8 mouse cellular contexts compared by ENCODE assay signal in the genomic region with DNA sequence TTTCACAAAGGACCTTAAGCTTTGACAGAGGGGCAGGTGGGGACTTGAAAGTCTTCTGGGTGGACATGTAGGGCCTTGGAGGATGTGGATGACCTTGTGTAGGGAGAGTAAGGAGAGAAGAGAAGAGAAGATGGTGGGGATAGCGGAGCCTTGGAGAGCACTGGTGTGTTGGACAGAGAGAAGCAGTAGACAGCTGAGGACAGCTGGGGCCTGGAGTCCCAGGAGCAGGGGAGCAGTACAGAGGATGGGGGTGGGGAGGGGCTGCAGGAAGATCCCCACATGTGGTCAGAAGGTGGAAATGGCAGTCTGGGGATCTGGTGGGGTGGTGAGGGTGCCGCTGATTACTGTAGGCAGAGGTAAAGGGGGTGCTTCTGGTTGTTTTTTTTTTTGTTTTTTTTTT. TPM values are rescaled to one million over a fixed set of nuclear protein-coding genes. Genes with fewer than 3 reads are reported as not detected.
A peak's percentile ranks its signal among the peaks of the same experiment; 100 is the strongest.
DNase-seq lines count a peak whose midpoint lies in the region; ATAC-seq and TF ChIP-seq lines count a peak whose summit lies in the region.
"Had no signal": no experiment of that assay in that cellular context is flagged by ENCODE, and none has a peak within 500 bp of the region (broad histone marks: within the 10 kb centered on the region; RNA-seq: fewer than 3 reads in every experiment).

No protein-coding gene starts in this region.

- no peaks in the 10 kb centered on the region for H3K27me3 ChIP-seq in lung, embryonic 14.5 days (ENCODE audit: insufficient read depth, low read length)
- no peaks in the 10 kb centered on the region for H3K27me3 ChIP-seq in liver, embryonic 12.5 days (replicated peaks)
- no peaks in the 10 kb centered on the region for H3K27me3 ChIP-seq in stomach, embryonic 14.5 days (ENCODE audit: control insufficient read depth, insufficient read depth, low read length)
- H3K27me3 ChIP-seq: limb, embryonic 13.5 days had no signal

- no peak overlapping the region for H3K27ac ChIP-seq in lung, embryonic 14.5 days (ENCODE audit: low read depth)
- peak overlapping the region; percentile 38 for H3K27ac ChIP-seq in liver, embryonic 12.5 days
- peak overlapping the region; percentile 46; the same call in 1 of the 2 replicates for H3K27ac ChIP-seq in stomach, embryonic 14.5 days (ENCODE audit: low read length)
- H3K27ac ChIP-seq: limb, embryonic 13.5 days had no signal

- DNase-seq in lung, embryonic 14.5 days: no peak
- no peak for DNase-seq in lung, postnatal 36 days
- DNase-seq in heart, postnatal 10 days: peak; percentile 62 to 68
- DNase-seq in urinary bladder, postnatal 10 days (ENCODE audit: low spot score): no peak

- ATAC-seq in lung, embryonic 14.5 days (ENCODE audit: insufficient read depth): no peak
- no peak for ATAC-seq in liver, embryonic 12.5 days
- no peak for ATAC-seq in stomach, embryonic 14.5 days (ENCODE audit: insufficient number of reproducible peaks, insufficient read depth, low FRiP score, low read depth)
- no peak for ATAC-seq in frontal cortex, adult (ENCODE audit: low TSS enrichment)

- TF ChIP-seq CTCF in lung, embryonic 14.5 days (IDR thresholded peaks at IDR 0.05; ENCODE audit: low read depth): no peak

- H3K9ac ChIP-seq in lung, embryonic 14.5 days: no peak overlapping the region
- H3K9ac ChIP-seq in liver, embryonic 12.5 days: no peak overlapping the region
- H3K9ac ChIP-seq in stomach, embryonic 14.5 days (replicated peaks; ENCODE audit: low read depth, low read length): no peak overlapping the region
- H3K9ac ChIP-seq: limb, embryonic 13.5 days had no signal

- WGBS in lung, embryonic 14.5 days: 63% methylated on average over 2 of the region's 2 CpGs
- WGBS in liver, embryonic 12.5 days (ENCODE audit: insufficient replicate concordance): 87% methylated on average over 2 of the region's 2 CpGs
- WGBS in stomach, embryonic 14.5 days: 44% methylated on average over 2 of the region's 2 CpGs

- H3K4me2 ChIP-seq in lung, embryonic 14.5 days: peak overlapping the region; percentile 40
- H3K4me2 ChIP-seq in liver, embryonic 12.5 days: peak overlapping the region; percentile 32; the same call in 1 of the 2 replicates
- H3K4me2 ChIP-seq in stomach, embryonic 14.5 days (replicated peaks; ENCODE audit: low read depth, low read length): peak overlapping the region; percentile 15; the same call in 1 of the 2 replicates
- H3K4me2 ChIP-seq: limb, embryonic 13.5 days had no signal

- intact Hi-C loops in heart, postnatal 10 days (cut with DNase I): no loop called here

- peaks cover 42% of the 10 kb centered on the region for H3K4me1 ChIP-seq in lung, embryonic 14.5 days (ENCODE audit: insufficient read depth)
- peaks cover 88% of the 10 kb centered on the region for H3K4me1 ChIP-seq in liver, embryonic 12.5 days
- H3K4me1 ChIP-seq in stomach, embryonic 14.5 days (ENCODE audit: control insufficient read depth, insufficient read depth, low read length): peaks cover 47% of the 10 kb centered on the region

- H3K36me3 ChIP-seq in lung, embryonic 14.5 days (ENCODE audit: insufficient read depth): peaks cover 9% of the 10 kb centered on the region; the same call in 1 of the 2 replicates
- H3K36me3 ChIP-seq in liver, embryonic 12.5 days: peaks cover 33% of the 10 kb centered on the region
- no peaks in the 10 kb centered on the region for H3K36me3 ChIP-seq in stomach, embryonic 14.5 days (ENCODE audit: control insufficient read depth, insufficient read depth, low read length)
- H3K36me3 ChIP-seq: limb, embryonic 13.5 days had no signal

- no peaks in the 10 kb centered on the region for H3K9me3 ChIP-seq in lung, embryonic 14.5 days (ENCODE audit: low read depth, low read length)
- no peaks in the 10 kb centered on the region for H3K9me3 ChIP-seq in liver, embryonic 12.5 days (replicated peaks)
- H3K9me3 ChIP-seq in stomach, embryonic 14.5 days (ENCODE audit: control insufficient read depth, low read depth, low read length): no peaks in the 10 kb centered on the region
- H3K9me3 ChIP-seq: limb, embryonic 13.5 days had no signal

- H3K4me3 ChIP-seq in lung, embryonic 14.5 days (ENCODE audit: low read depth, low read length): no peak overlapping the region
- no peak overlapping the region for H3K4me3 ChIP-seq in liver, embryonic 12.5 days
- H3K4me3 ChIP-seq in stomach, embryonic 14.5 days (ENCODE audit: low read depth, low read length): no peak overlapping the region
- H3K4me3 ChIP-seq: limb, embryonic 13.5 days had no signal

RNA-seq across cellular contexts. Expression of a gene that starts 4.8 kb away (rescaled TPM):
- 7.0 and 7.8 TPM in 2 replicates for polyA plus RNA-seq in lung, embryonic 14.5 days (2014; fragmentation: Nextera tagmentation; extraction: Ambion mirVana)
- total RNA-seq in heart, postnatal 10 days (2021): 10 to 100 TPM; 25.0 to 33.3 TPM
- polyA plus RNA-seq in liver, embryonic 12.5 days (2016; fragmentation: Nextera tagmentation; extraction: Ambion mirVana): 134 and 136 TPM in 2 replicates
- polyA plus RNA-seq in stomach, embryonic 14.5 days (2014; fragmentation: Nextera tagmentation; extraction: Ambion mirVana): 4.0 and 5.4 TPM in 2 replicates

RNA-seq across cellular contexts. Expression of a gene that starts 56.5 kb away (rescaled TPM):
- 922 and 969 TPM in 2 replicates for polyA plus RNA-seq in lung, embryonic 14.5 days (2014; fragmentation: Nextera tagmentation; extraction: Ambion mirVana)
- total RNA-seq in heart, postnatal 10 days (2021): 100 to 1,000 TPM; 380 to 408 TPM
- polyA plus RNA-seq in liver, embryonic 12.5 days (2016; fragmentation: Nextera tagmentation; extraction: Ambion mirVana): 688 TPM in 2 replicates
- polyA plus RNA-seq in stomach, embryonic 14.5 days (2014; fragmentation: Nextera tagmentation; extraction: Ambion mirVana): 902 and 915 TPM in 2 replicates

Comparison
In these comparisons a context has a peak if more than half of its experiments do, and no peak if none do; other contexts are left out.
1. DNase-seq: peak in heart, postnatal 10 days (2 of 2); none in lung, embryonic 14.5 days (single experiment), lung, postnatal 36 days (single experiment) and urinary bladder, postnatal 10 days (single experiment).
2. RNA of a gene that starts 4.8 kb away (polyA plus RNA-seq): 134 to 136 TPM in liver, embryonic 12.5 days; 7.0 to 7.8 TPM in lung, embryonic 14.5 days and 4.0 to 5.4 TPM in stomach, embryonic 14.5 days; every median in the first group is over 10 times any median in the second.
3. Peak in every context shown above with its lines, with median percentiles within 50 percentile points of each other: H3K4me2 ChIP-seq.